Mouse (Mus musculus): ENCODE measurements around the gene Rgsl1.

Gene Rgsl1

GRCm38 (mm10) chr1:153740775-153741400 lies 103.1 kb downstream of the Rgsl1 start:
- no peak for DNase-seq (ENCODE audit: low read depth in 2 of 2, low spot score in 2 of 2)

GRCm38 (mm10) chr1:153740145-153740544 lies 103.8 kb downstream of the Rgsl1 start, which contains the start of gene Rgs16:
Rgs16 (plus strand) TSS chr1:153740349.
- DNase-seq (ENCODE audit: low read depth in 2 of 2, low spot score in 2 of 2), result no peak

GRCm38 (mm10) chr1:153739437-153740015 lies 104.4 kb downstream of the Rgsl1 start:
- no peak for DNase-seq (ENCODE audit: low read depth in 2 of 2, low spot score in 2 of 2)

- DNase-seq (ENCODE audit: low read depth in 2 of 2, low spot score in 2 of 2), result no peak
Measured at GRCm38 (mm10) chr1:153737101-153738085, 106.5 kb downstream of the Rgsl1 start.

- no peak for DNase-seq (ENCODE audit: low read depth in 2 of 2, low spot score in 2 of 2)
Measured at GRCm38 (mm10) chr1:153736096-153736495, 107.8 kb downstream of the Rgsl1 start.

GRCm38 (mm10) chr1:153734866-153735265 lies 109.1 kb downstream of the Rgsl1 start:
- no peak for DNase-seq (ENCODE audit: low read depth in 2 of 2, low spot score in 2 of 2)

GRCm38 (mm10) chr1:153733181-153733580 lies 110.8 kb downstream of the Rgsl1 start:
- DNase-seq (ENCODE audit: low read depth in 2 of 2, low spot score in 2 of 2), result no peak

- no peak for DNase-seq (ENCODE audit: low read depth in 2 of 2, low spot score in 2 of 2)
Measured at GRCm38 (mm10) chr1:153730671-153731070, 113.3 kb downstream of the Rgsl1 start.

GRCm38 (mm10) chr1:153729806-153730205 lies 114.1 kb downstream of the Rgsl1 start:
- no peak for DNase-seq (ENCODE audit: low read depth in 2 of 2, low spot score in 2 of 2)
